Mouse (Mus musculus) testis, adult 2 months (tissue): ENCODE results near the gene Scnm1.

ENCODE experiments used
- CTCF ChIP-seq: fragments of 200-500 bp; IDR thresholded peaks from 2 replicates; pipeline ENCODE4 v1.5.1; 2012; ENCODE audit warnings: low read depth, mild to moderate bottlenecking, inconsistent platforms, low read length, moderate library complexity; ENCODE audit not compliant: control insufficient read depth, insufficient read depth, insufficient replicate concordance
- POLR2A ChIP-seq: fragments of 200-500 bp; IDR thresholded peaks from 2 replicates; pipeline ENCODE4 v1.6.1; 2012; ENCODE audit warnings: low read depth, mild to moderate bottlenecking, inconsistent platforms, low read length, moderate library complexity; ENCODE audit not compliant: control insufficient read depth

GRCm38 (mm10) chr3:95133680-95134101 is at the start of gene Scnm1, which contains the start of gene Lysmd1:
- no peak for TF ChIP-seq CTCF
- no peak for TF ChIP-seq POLR2A
